Mouse (Mus musculus): ENCODE measurements around the gene Art3. TPM values are rescaled to one million over a fixed set of nuclear protein-coding genes. Genes with fewer than 3 reads are reported as not detected.
A peak's percentile ranks its signal among the peaks of the same experiment; 100 is the strongest.

Art3 gene
- polyA plus RNA-seq, 1 experiment from 2014 or later: 2.6 TPM

- ATAC-seq (ENCODE audit: low FRiP score, low TSS enrichment): peak; percentile 72; the same call in 1 of the 2 replicates
Measured at GRCm38 (mm10) chr5:92374721-92375142, 43.1 kb downstream of the Art3 start.

GRCm38 (mm10) chr5:92375368-92375767 is 43.7 kb downstream of the Art3 start:
- Histone ChIP-seq H3K9ac (replicated peaks; ENCODE audit: low read length) (no peak overlapping the region), H3K36me3 (ENCODE audit: insufficient read depth, low read length) (no peaks in the 10 kb centered on the region), H3K4me2 (replicated peaks; ENCODE audit: low read depth, low read length) (peak overlapping the region; percentile 25; the same call in 1 of the 2 replicates), H3K27me3 (ENCODE audit: insufficient read depth, low read length) (no peaks in the 10 kb centered on the region), H3K27ac (ENCODE audit: low read length) (peak overlapping the region; percentile 83), H3K9me3 (ENCODE audit: low read length) (no peaks in the 10 kb centered on the region), H3K4me3 (ENCODE audit: low read length) (0 out of 2 replicates have a peak overlapping the region, but pooled peaks have one; percentile 5), H3K4me1 (ENCODE audit: insufficient read depth, low read length) (peaks cover 24% of the 10 kb centered on the region; the same call in 1 of the 2 replicates)
- ATAC-seq (ENCODE audit: low FRiP score, low TSS enrichment): 0 out of 2 replicates have a peak, but pooled peaks have one; percentile 40
- WGBS: 64% methylated on average over 17 of the region's 17 CpGs

More at GRCm38 (mm10) chr5:92374721-92375142, 43.1 kb downstream of the Art3 start:
- no peak overlapping the region for H3K9ac ChIP-seq (replicated peaks; ENCODE audit: low read length)
- H3K4me3 ChIP-seq (ENCODE audit: low read length): no peak overlapping the region
- peaks cover 24% of the 10 kb centered on the region; the same call in 1 of the 2 replicates for H3K4me1 ChIP-seq (ENCODE audit: insufficient read depth, low read length)
- H3K27me3 ChIP-seq (ENCODE audit: insufficient read depth, low read length): no peaks in the 10 kb centered on the region
- H3K27ac ChIP-seq (ENCODE audit: low read length): peak overlapping the region; percentile 83
- no peaks in the 10 kb centered on the region for H3K9me3 ChIP-seq (ENCODE audit: low read length)
- H3K4me2 ChIP-seq (replicated peaks; ENCODE audit: low read depth, low read length): peak overlapping the region; percentile 25; the same call in 1 of the 2 replicates
- 29% methylated on average over 6 of the region's 6 CpGs for WGBS
- H3K36me3 ChIP-seq (ENCODE audit: insufficient read depth, low read length): no peaks in the 10 kb centered on the region

- WGBS: 37% methylated on average over 13 of the region's 13 CpGs
- no peak for ATAC-seq (ENCODE audit: low FRiP score, low TSS enrichment)
Measured at GRCm38 (mm10) chr5:92376795-92377405, 45.3 kb downstream of the Art3 start.

GRCm38 (mm10) chr5:92381550-92382348 is 50.1 kb downstream of the Art3 start:
- no peaks in the 10 kb centered on the region for H3K27me3 ChIP-seq (ENCODE audit: insufficient read depth, low read length)
- H3K27ac ChIP-seq (ENCODE audit: low read length): no peak overlapping the region
- H3K9ac ChIP-seq (replicated peaks; ENCODE audit: low read length): no peak overlapping the region
- peak; percentile 76; the same call in 1 of the 2 replicates for ATAC-seq (ENCODE audit: low FRiP score, low TSS enrichment)
- H3K9me3 ChIP-seq (ENCODE audit: low read length): no peaks in the 10 kb centered on the region
- 31% methylated on average over 12 of the region's 12 CpGs for WGBS
- no peak overlapping the region for H3K4me3 ChIP-seq (ENCODE audit: low read length)
- H3K4me2 ChIP-seq (replicated peaks; ENCODE audit: low read depth, low read length): no peak overlapping the region
- peaks cover 6% of the 10 kb centered on the region; the same call in 1 of the 2 replicates for H3K4me1 ChIP-seq (ENCODE audit: insufficient read depth, low read length)
- no peaks in the 10 kb centered on the region for H3K36me3 ChIP-seq (ENCODE audit: insufficient read depth, low read length)

More at GRCm38 (mm10) chr5:92376795-92377405, 45.3 kb downstream of the Art3 start:
- no peak overlapping the region for H3K27ac ChIP-seq (ENCODE audit: low read length)
- H3K36me3 ChIP-seq (ENCODE audit: insufficient read depth, low read length): no peaks in the 10 kb centered on the region
- H3K4me2 ChIP-seq (replicated peaks; ENCODE audit: low read depth, low read length): peak overlapping the region; percentile 21; the same call in 1 of the 2 replicates
- H3K4me3 ChIP-seq (ENCODE audit: low read length): no peak overlapping the region
- H3K4me1 ChIP-seq (ENCODE audit: insufficient read depth, low read length): peaks cover 17% of the 10 kb centered on the region; the same call in 1 of the 2 replicates
- H3K9me3 ChIP-seq (ENCODE audit: low read length): no peaks in the 10 kb centered on the region
- no peak overlapping the region for H3K9ac ChIP-seq (replicated peaks; ENCODE audit: low read length)
- H3K27me3 ChIP-seq (ENCODE audit: insufficient read depth, low read length): no peaks in the 10 kb centered on the region

GRCm38 (mm10) chr5:92382349-92382679 is 50.7 kb downstream of the Art3 start:
- H3K27me3 ChIP-seq (ENCODE audit: insufficient read depth, low read length): no peaks in the 10 kb centered on the region
- H3K4me1 ChIP-seq (ENCODE audit: insufficient read depth, low read length): 0 out of 2 replicates have a peak, but pooled peaks cover 2% of the 10 kb centered on the region
- 56% methylated on average over 9 of the region's 9 CpGs for WGBS
- no peaks in the 10 kb centered on the region for H3K36me3 ChIP-seq (ENCODE audit: insufficient read depth, low read length)
- no peaks in the 10 kb centered on the region for H3K9me3 ChIP-seq (ENCODE audit: low read length)
- no peak overlapping the region for H3K9ac ChIP-seq (replicated peaks; ENCODE audit: low read length)
- H3K4me2 ChIP-seq (replicated peaks; ENCODE audit: low read depth, low read length): no peak overlapping the region
- H3K27ac ChIP-seq (ENCODE audit: low read length): no peak overlapping the region
- no peak overlapping the region for H3K4me3 ChIP-seq (ENCODE audit: low read length)
- no peak for ATAC-seq (ENCODE audit: low FRiP score, low TSS enrichment)

GRCm38 (mm10) chr5:92383747-92384146 is 52.1 kb downstream of the Art3 start:
- H3K36me3 ChIP-seq (ENCODE audit: insufficient read depth, low read length): no peaks in the 10 kb centered on the region
- no peak for ATAC-seq (ENCODE audit: low FRiP score, low TSS enrichment)
- H3K9ac ChIP-seq (replicated peaks; ENCODE audit: low read length): no peak overlapping the region
- H3K4me3 ChIP-seq (ENCODE audit: low read length): no peak overlapping the region
- H3K27ac ChIP-seq (ENCODE audit: low read length): no peak overlapping the region
- WGBS: 26% methylated on average over 7 of the region's 7 CpGs
- no peaks in the 10 kb centered on the region for H3K9me3 ChIP-seq (ENCODE audit: low read length)
- H3K27me3 ChIP-seq (ENCODE audit: insufficient read depth, low read length): no peaks in the 10 kb centered on the region
- H3K4me2 ChIP-seq (replicated peaks; ENCODE audit: low read depth, low read length): no peak overlapping the region
- 0 out of 2 replicates have a peak, but pooled peaks cover 2% of the 10 kb centered on the region for H3K4me1 ChIP-seq (ENCODE audit: insufficient read depth, low read length)

- WGBS: 56% methylated on average over 7 of the region's 7 CpGs
- H3K36me3 ChIP-seq (ENCODE audit: insufficient read depth, low read length): no peaks in the 10 kb centered on the region
- H3K27ac ChIP-seq (ENCODE audit: low read length): no peak overlapping the region
- H3K27me3 ChIP-seq (ENCODE audit: insufficient read depth, low read length): peaks cover 8% of the 10 kb centered on the region
- H3K4me2 ChIP-seq (replicated peaks; ENCODE audit: low read depth, low read length): no peak overlapping the region
- ATAC-seq (ENCODE audit: low FRiP score, low TSS enrichment): no peak
- H3K9me3 ChIP-seq (ENCODE audit: low read length): no peaks in the 10 kb centered on the region
- no peak overlapping the region for H3K4me3 ChIP-seq (ENCODE audit: low read length)
- H3K9ac ChIP-seq (replicated peaks; ENCODE audit: low read length): no peak overlapping the region
- H3K4me1 ChIP-seq (ENCODE audit: insufficient read depth, low read length): 0 out of 2 replicates have a peak, but pooled peaks cover 2% of the 10 kb centered on the region
Measured at GRCm38 (mm10) chr5:92384855-92385254, 53.2 kb downstream of the Art3 start.

GRCm38 (mm10) chr5:92386102-92386501 is 54.5 kb downstream of the Art3 start:
- no peaks in the 10 kb centered on the region for H3K36me3 ChIP-seq (ENCODE audit: insufficient read depth, low read length)
- H3K9me3 ChIP-seq (ENCODE audit: low read length): no peaks in the 10 kb centered on the region
- no peak overlapping the region for H3K27ac ChIP-seq (ENCODE audit: low read length)
- 83% methylated on average over 5 of the region's 5 CpGs for WGBS
- no peak overlapping the region for H3K4me2 ChIP-seq (replicated peaks; ENCODE audit: low read depth, low read length)
- no peak overlapping the region for H3K4me3 ChIP-seq (ENCODE audit: low read length)
- H3K9ac ChIP-seq (replicated peaks; ENCODE audit: low read length): no peak overlapping the region
- ATAC-seq (ENCODE audit: low FRiP score, low TSS enrichment): 0 out of 2 replicates have a peak, but pooled peaks have one; percentile 13
- H3K4me1 ChIP-seq (ENCODE audit: insufficient read depth, low read length): 0 out of 2 replicates have a peak, but pooled peaks cover 2% of the 10 kb centered on the region
- peaks cover 18% of the 10 kb centered on the region for H3K27me3 ChIP-seq (ENCODE audit: insufficient read depth, low read length)

GRCm38 (mm10) chr5:92386643-92387042 is 55.0 kb downstream of the Art3 start:
- peak; percentile 58; the same call in 1 of the 2 replicates for ATAC-seq (ENCODE audit: low FRiP score, low TSS enrichment)

More at GRCm38 (mm10) chr5:92386643-92387042, 55.0 kb downstream of the Art3 start:
- Histone ChIP-seq H3K4me1 (ENCODE audit: insufficient read depth, low read length) (0 out of 2 replicates have a peak, but pooled peaks cover 2% of the 10 kb centered on the region), H3K9ac (replicated peaks; ENCODE audit: low read length) (no peak overlapping the region), H3K27me3 (ENCODE audit: insufficient read depth, low read length) (peaks cover 24% of the 10 kb centered on the region), H3K36me3 (ENCODE audit: insufficient read depth, low read length) (no peaks in the 10 kb centered on the region), H3K27ac (ENCODE audit: low read length) (no peak overlapping the region), H3K4me3 (ENCODE audit: low read length) (no peak overlapping the region), H3K4me2 (replicated peaks; ENCODE audit: low read depth, low read length) (no peak overlapping the region), H3K9me3 (ENCODE audit: low read length) (no peaks in the 10 kb centered on the region)
- 22% methylated on average over 6 of the region's 6 CpGs for WGBS

Data from kidney, embryonic 16.5 days (tissue).